Mouse (Mus musculus): ENCODE measurements at regions not wholly inside any gene's neighbourhood (a gene's known extent, or its start where the extent isn't known, plus 50 kb on each side); places are given as distances from the start of the nearest gene placed in this dataset.

- H3K27ac ChIP-seq = no peak overlapping the region
- 71% methylated on average over 5 of the region's 5 CpGs for WGBS
- no peak overlapping the region for H3K4me3 ChIP-seq
Observed at GRCm38 (mm10) chr7:113156366-113156765, 50.9 kb upstream of the Arntl start.

GRCm38 (mm10) chr7:113156861-113157747, 50.2 kb upstream of the Arntl start:
- DNase-seq (ENCODE audit: low spot score) = no peak

More at GRCm38 (mm10) chr7:113156366-113156765, 50.9 kb upstream of the Arntl start:
- no peaks in the 10 kb centered on the region for H3K27me3 ChIP-seq (ENCODE audit: low read depth, poor library complexity, severe bottlenecking)
- peaks cover 5% of the 10 kb centered on the region; the same call in 1 of the 2 replicates for H3K4me1 ChIP-seq
- no peaks in the 10 kb centered on the region for H3K9me3 ChIP-seq (replicated peaks)
- DNase-seq (ENCODE audit: low spot score) = no peak
- H3K36me3 ChIP-seq = no peaks in the 10 kb centered on the region

More at GRCm38 (mm10) chr7:113156861-113157747, 50.2 kb upstream of the Arntl start:
- Histone ChIP-seq H3K36me3 (no peaks in the 10 kb centered on the region), H3K27ac (no peak overlapping the region), H3K4me3 (no peak overlapping the region), H3K9me3 (replicated peaks) (no peaks in the 10 kb centered on the region), H3K27me3 (ENCODE audit: low read depth, poor library complexity, severe bottlenecking) (no peaks in the 10 kb centered on the region), H3K4me1 (peaks cover 5% of the 10 kb centered on the region; the same call in 1 of the 2 replicates)
- WGBS = 88% methylated on average over 12 of the region's 12 CpGs
